Mouse (Mus musculus): ENCODE results near the gene Lgals1. TPM values are rescaled to one million over a fixed set of nuclear protein-coding genes. Genes with fewer than 3 reads are reported as not detected.

Gene Lgals1
- total and polyA plus RNA-seq, 3 experiments: 637 to 805 (median 735) TPM

DNA sequence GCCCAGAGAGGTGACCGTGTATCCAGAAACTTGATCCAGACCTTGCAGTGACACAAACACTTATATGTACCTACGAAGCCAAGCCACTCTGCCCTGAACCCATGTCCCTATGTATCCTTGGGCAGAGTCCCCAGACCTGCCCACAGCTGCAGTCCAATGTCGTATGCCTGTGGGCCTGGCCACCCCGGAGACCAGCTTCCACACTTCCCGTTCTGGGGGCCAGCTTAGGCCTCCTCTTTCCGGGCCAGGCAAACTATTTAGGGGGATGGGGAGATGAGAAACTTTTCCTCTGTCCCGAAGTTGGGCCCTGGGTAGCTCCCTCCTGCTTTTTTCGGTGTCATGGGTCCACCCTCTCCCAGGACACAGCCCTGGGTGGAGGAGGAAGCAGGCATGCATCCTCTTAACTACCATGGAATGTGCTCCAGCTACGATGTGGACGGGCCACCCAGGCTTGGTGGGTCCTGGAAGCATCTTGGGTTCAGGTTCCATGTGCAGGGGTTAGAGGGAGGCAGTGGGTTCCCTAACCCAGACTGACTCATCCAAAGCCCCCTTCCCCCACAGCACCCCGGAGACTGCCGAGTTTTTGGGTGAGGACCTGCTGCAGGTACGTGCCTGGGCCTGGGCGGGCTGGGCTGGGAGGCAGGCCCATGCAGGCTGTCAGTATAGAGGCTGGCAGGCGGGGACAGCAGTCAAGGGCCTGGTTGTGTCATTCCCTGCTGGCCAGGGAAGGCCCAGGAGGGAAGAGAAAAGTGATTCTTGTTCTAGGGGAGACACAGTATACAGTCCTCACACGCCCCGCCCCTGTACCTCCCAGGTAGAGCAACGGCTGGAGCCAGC lies 25.7 kb upstream of the Lgals1 start:
- Histone ChIP-seq H3K4me2 (ENCODE audit: insufficient read depth, low read depth, poor library complexity, severe bottlenecking) (peak overlapping the region; percentile 81), H3K27ac (ENCODE audit: insufficient read depth, low read depth) (peak overlapping the region; percentile 51), H3K27me3 (replicated peaks) (no peaks in the 10 kb centered on the region), H3K9ac (ENCODE audit: insufficient read depth, low read depth) (peak overlapping the region; percentile 49), H3K9me3 (replicated peaks; ENCODE audit: low read length) (no peaks in the 10 kb centered on the region), H3K79me2 (replicated peaks; ENCODE audit: control insufficient read depth, extremely low read depth, insufficient read depth, poor library complexity, severe bottlenecking) (no peaks in the 10 kb centered on the region; the same call in 1 of the 2 replicates), H3K4me1 (ENCODE audit: control insufficient read depth in 1 of 2, insufficient read depth in 2 of 2) (peaks cover 13 to 71% of the 10 kb centered on the region in 2 experiments), H3K36me3 (replicated peaks in 1 of 2; ENCODE audit: control insufficient read depth in 1 of 2, insufficient read depth in 1 of 2, low read length in 1 of 2) (peaks cover 20 to 49% of the 10 kb centered on the region in 2 experiments), H3K4me3 (replicated peaks in 1 of 3; ENCODE audit: low read depth in 2 of 3, low read length in 2 of 3, poor library complexity in 1 of 3) (peak overlapping the region; percentile 70 to 95 (median 83))
- in situ Hi-C loops (cut with MboI; ENCODE audit: low pct_ligation_motif_present, low pct_unique_long_range_greater_than_20kb, low sequenced_read_pairs) (loop anchor here (25.0 kb wide), 1 partner anchor 436 kb away; the partner anchor contains the start of genes Maff and Pla2g6), dilution Hi-C loops (cut with MboI; ENCODE audit: extremely low pct_ligation_motif_present, extremely low pct_unique_long_range_greater_than_20kb, low sequenced_read_pairs) (no loop called here)
- no peak for TF ChIP-seq USF1 (IDR thresholded peaks at IDR 0.05; ENCODE audit: low read depth, low read length)
- peak; percentile 35; the same call in 1 of the 2 replicates for TF ChIP-seq ELF1 (IDR thresholded peaks at IDR 0.05; ENCODE audit: low read depth, low read length)
- DNase-seq (ENCODE audit: extremely low read depth): no peak

DNA sequence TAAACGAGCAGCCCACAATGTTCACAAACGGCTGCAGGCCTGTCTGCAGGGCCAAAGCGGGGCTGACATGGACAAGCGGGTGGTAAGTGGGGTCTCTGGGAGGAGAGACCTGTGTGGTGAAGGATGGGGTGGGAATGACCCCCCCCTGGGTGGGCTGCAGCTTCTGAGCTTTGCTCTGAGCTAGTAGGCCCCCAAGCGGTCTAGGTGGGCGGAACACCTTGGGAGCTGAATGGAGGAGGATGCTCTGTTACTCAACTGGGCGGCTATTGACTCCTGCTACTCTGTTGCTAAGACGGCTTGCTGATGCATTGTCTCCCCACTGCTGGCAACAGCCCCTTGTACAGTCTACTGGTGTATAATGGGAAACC lies 25.1 kb upstream of the Lgals1 start:
- Histone ChIP-seq H3K36me3 (replicated peaks in 1 of 2; ENCODE audit: control insufficient read depth in 1 of 2, insufficient read depth in 1 of 2, low read length in 1 of 2) (peaks cover 26 to 53% of the 10 kb centered on the region in 2 experiments), H3K79me2 (replicated peaks; ENCODE audit: control insufficient read depth, extremely low read depth, insufficient read depth, poor library complexity, severe bottlenecking) (no peaks in the 10 kb centered on the region; the same call in 1 of the 2 replicates), H3K9ac (ENCODE audit: insufficient read depth, low read depth) (no peak overlapping the region; the same call in 1 of the 2 replicates), H3K4me3 (replicated peaks in 1 of 3; ENCODE audit: low read depth in 2 of 3, low read length in 2 of 3, poor library complexity in 1 of 3) (peak overlapping the region in 1 of 3 experiments; percentile 95), H3K9me3 (replicated peaks; ENCODE audit: low read length) (no peaks in the 10 kb centered on the region), H3K4me2 (ENCODE audit: insufficient read depth, low read depth, poor library complexity, severe bottlenecking) (peak overlapping the region; percentile 81; the same call in 1 of the 2 replicates), H3K4me1 (ENCODE audit: control insufficient read depth in 1 of 2, insufficient read depth in 2 of 2) (peaks cover 7 to 65% of the 10 kb centered on the region in 2 experiments), H3K27ac (ENCODE audit: insufficient read depth, low read depth) (peak overlapping the region; percentile 51; the same call in 1 of the 2 replicates), H3K27me3 (replicated peaks) (no peaks in the 10 kb centered on the region)
- in situ Hi-C loops (cut with MboI; ENCODE audit: low pct_ligation_motif_present, low pct_unique_long_range_greater_than_20kb, low sequenced_read_pairs) (loop anchor here (25.0 kb wide), 1 partner anchor 436 kb away; the partner anchor contains the start of genes Maff and Pla2g6), dilution Hi-C loops (cut with MboI; ENCODE audit: extremely low pct_ligation_motif_present, extremely low pct_unique_long_range_greater_than_20kb, low sequenced_read_pairs) (no loop called here)
- DNase-seq (ENCODE audit: extremely low read depth): no peak
- no peak for TF ChIP-seq BHLHE40 (IDR thresholded peaks at IDR 0.05; ENCODE audit: low read depth, low read length)

DNA sequence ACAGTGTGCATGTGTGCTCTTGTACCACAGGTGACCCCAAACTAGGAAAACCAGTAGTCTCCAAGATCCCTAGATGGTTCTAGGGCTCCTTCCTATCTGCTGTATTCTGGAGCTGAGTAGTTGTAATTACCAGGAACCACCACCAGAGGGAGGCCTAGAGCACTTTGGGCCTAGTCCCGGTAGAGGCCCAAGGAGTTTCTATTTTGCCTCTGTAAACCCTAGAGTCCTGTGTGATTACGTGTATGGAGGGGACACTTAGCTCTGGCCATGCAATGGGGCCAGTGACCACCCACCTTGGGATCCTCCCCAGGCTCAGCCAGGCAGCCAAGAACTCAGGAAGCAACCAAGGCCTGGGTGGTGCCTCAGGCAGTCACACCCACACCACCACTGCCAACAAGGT lies 23.3 kb upstream of the Lgals1 start:
- Histone ChIP-seq H3K36me3 (replicated peaks in 1 of 2; ENCODE audit: control insufficient read depth in 1 of 2, insufficient read depth in 1 of 2, low read length in 1 of 2) (peaks cover 41 to 70% of the 10 kb centered on the region in 2 experiments), H3K9me3 (replicated peaks; ENCODE audit: low read length) (no peaks in the 10 kb centered on the region), H3K27ac (ENCODE audit: insufficient read depth, low read depth) (peak overlapping the region; percentile 7; the same call in 1 of the 2 replicates), H3K4me1 (ENCODE audit: control insufficient read depth in 1 of 2, insufficient read depth in 2 of 2) (peaks cover 6 to 47% of the 10 kb centered on the region in 2 experiments), H3K27me3 (replicated peaks) (no peaks in the 10 kb centered on the region), H3K9ac (ENCODE audit: insufficient read depth, low read depth) (peak overlapping the region; percentile 20), H3K4me3 (replicated peaks in 1 of 3; ENCODE audit: low read depth in 2 of 3, low read length in 2 of 3, poor library complexity in 1 of 3) (peak overlapping the region; percentile 10 to 41 (median 17)), H3K4me2 (ENCODE audit: insufficient read depth, low read depth, poor library complexity, severe bottlenecking) (peak overlapping the region; percentile 30; the same call in 1 of the 2 replicates), H3K79me2 (replicated peaks; ENCODE audit: control insufficient read depth, extremely low read depth, insufficient read depth, poor library complexity, severe bottlenecking) (no peaks in the 10 kb centered on the region; the same call in 1 of the 2 replicates)
- TF ChIP-seq IRF4 (IDR thresholded peaks at IDR 0.05; ENCODE audit: low read depth, low read length): peak; percentile 63
- peak; percentile 39 for TF ChIP-seq RAD21 (IDR thresholded peaks at IDR 0.05; ENCODE audit: low read depth, low read length)
- peak; percentile 53 for TF ChIP-seq POLR2A (IDR thresholded peaks at IDR 0.05; ENCODE audit: low read depth, low read length)
- peak; percentile 60; the same call in 1 of the 2 replicates for TF ChIP-seq TBP (conservative IDR thresholded peaks at IDR 0.05; ENCODE audit: low read depth, low read length)
- TF ChIP-seq ZKSCAN1 (IDR thresholded peaks at IDR 0.05; ENCODE audit: borderline replicate concordance, low read depth, low read length): no peak; the same call in 1 of the 2 replicates
- TF ChIP-seq KAT2A (IDR thresholded peaks at IDR 0.05; ENCODE audit: insufficient replicate concordance, low read length): 0 out of 2 replicates have a peak, but pooled peaks have one; percentile 29
- TF ChIP-seq MAZ (IDR thresholded peaks at IDR 0.05; ENCODE audit: low read depth, low read length): no peak
- peak; percentile 71 for TF ChIP-seq SMC3 (IDR thresholded peaks at IDR 0.05; ENCODE audit: low read depth, low read length)
- TF ChIP-seq MEF2A (IDR thresholded peaks at IDR 0.05; ENCODE audit: borderline replicate concordance, low read depth, low read length): peak; percentile 39; the same call in 1 of the 2 replicates
- TF ChIP-seq CTCF (conservative IDR thresholded peaks at IDR 0.05 in 1 of 2, IDR thresholded peaks at IDR 0.05 in 1 of 2; ENCODE audit: low read depth in 2 of 2, low read length in 2 of 2): peak; percentile 87 to 97
- peak; percentile 60 for TF ChIP-seq ELF1 (IDR thresholded peaks at IDR 0.05; ENCODE audit: low read depth, low read length)
- no peak; the same call in 1 of the 2 replicates for TF ChIP-seq NELFE (IDR thresholded peaks at IDR 0.05; ENCODE audit: low read depth, low read length)
- TF ChIP-seq HCFC1 (IDR thresholded peaks at IDR 0.05; ENCODE audit: low read depth, low read length): peak; percentile 68
- dilution Hi-C loops (cut with MboI; ENCODE audit: extremely low pct_ligation_motif_present, extremely low pct_unique_long_range_greater_than_20kb, low sequenced_read_pairs): no loop called here
- in situ Hi-C loops (cut with MboI; ENCODE audit: low pct_ligation_motif_present, low pct_unique_long_range_greater_than_20kb, low sequenced_read_pairs): loop anchor here (25.0 kb wide), 1 partner anchor 434 kb away; the partner anchor contains the start of genes Maff and Pla2g6
- DNase-seq (ENCODE audit: extremely low read depth): peak; percentile 87

All from CH12.LX (cell line).